Mouse (Mus musculus): ENCODE data around the gene Irf2bp2.

Gene Irf2bp2

GRCm38 (mm10) chr8:126587836-126588503, 5.8 kb downstream of the Irf2bp2 start:
- no peak for DNase-seq (ENCODE audit: low read depth in 1 of 2, low spot score in 2 of 2)

- DNase-seq (ENCODE audit: low read depth in 1 of 2, low spot score in 2 of 2), result no peak
Observed at GRCm38 (mm10) chr8:126586599-126587577, 6.9 kb downstream of the Irf2bp2 start.

GRCm38 (mm10) chr8:126586101-126586500, 7.7 kb downstream of the Irf2bp2 start:
- no peak for DNase-seq (ENCODE audit: low read depth in 1 of 2, low spot score in 2 of 2)

GRCm38 (mm10) chr8:126585561-126586031, 8.2 kb downstream of the Irf2bp2 start:
- DNase-seq (ENCODE audit: low read depth in 1 of 2, low spot score in 2 of 2), result no peak

GRCm38 (mm10) chr8:126584844-126585231, 8.9 kb downstream of the Irf2bp2 start:
- DNase-seq (ENCODE audit: low read depth in 1 of 2, low spot score in 2 of 2), result no peak

GRCm38 (mm10) chr8:126583971-126584843, 9.6 kb downstream of the Irf2bp2 start:
- peak in 1 of 2 experiments; percentile 88 for DNase-seq (ENCODE audit: low read depth in 1 of 2, low spot score in 2 of 2)

- DNase-seq (ENCODE audit: low read depth in 1 of 2, low spot score in 2 of 2), result no peak
Observed at GRCm38 (mm10) chr8:126583534-126583933, 10.3 kb downstream of the Irf2bp2 start.

GRCm38 (mm10) chr8:126583018-126583417, 10.8 kb downstream of the Irf2bp2 start:
- DNase-seq (ENCODE audit: low read depth in 1 of 2, low spot score in 2 of 2), result no peak

DNA sequence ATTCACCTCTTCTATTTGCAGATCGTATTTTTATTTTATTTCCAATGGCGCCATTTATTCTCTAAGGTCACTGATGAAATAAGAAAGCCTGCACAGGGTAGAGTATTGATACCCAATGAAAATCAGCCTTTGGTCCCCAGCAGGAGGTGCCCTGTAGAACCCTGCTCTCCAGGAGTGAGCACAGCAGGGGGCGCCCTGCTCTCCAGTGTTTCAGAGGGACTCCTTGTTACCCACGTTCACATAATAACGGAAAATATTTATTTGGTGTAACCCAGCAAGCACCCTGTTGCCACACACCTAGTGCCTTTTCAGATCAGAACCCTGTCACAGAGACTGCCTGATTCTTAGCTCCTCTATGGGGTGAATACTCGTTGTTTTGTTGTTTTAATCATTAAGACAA, 11.3 kb downstream of the Irf2bp2 start:
- peak in 1 of 2 experiments; percentile 70 for DNase-seq (ENCODE audit: low read depth in 1 of 2, low spot score in 2 of 2)

DNA sequence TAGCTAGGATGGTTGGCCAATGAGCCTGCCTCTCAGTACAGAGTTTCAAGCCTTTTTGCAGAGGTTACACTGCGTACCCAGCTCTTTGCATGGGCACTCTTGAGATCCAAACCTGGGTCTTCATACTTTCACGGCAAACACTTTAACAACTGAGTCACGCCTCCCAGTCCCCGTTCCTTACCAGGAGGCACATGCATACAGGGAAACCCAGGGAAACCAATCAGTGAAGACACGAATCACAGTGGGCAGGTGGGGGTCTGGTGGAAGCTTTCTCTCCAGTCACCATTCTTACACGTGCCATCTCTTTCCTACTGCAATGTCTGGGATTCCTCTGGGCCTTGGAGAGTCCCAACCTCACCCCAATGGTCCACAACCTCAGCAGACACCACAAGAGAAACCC, 12.1 kb downstream of the Irf2bp2 start:
- no peak for DNase-seq (ENCODE audit: low read depth in 1 of 2, low spot score in 2 of 2)

DNA sequence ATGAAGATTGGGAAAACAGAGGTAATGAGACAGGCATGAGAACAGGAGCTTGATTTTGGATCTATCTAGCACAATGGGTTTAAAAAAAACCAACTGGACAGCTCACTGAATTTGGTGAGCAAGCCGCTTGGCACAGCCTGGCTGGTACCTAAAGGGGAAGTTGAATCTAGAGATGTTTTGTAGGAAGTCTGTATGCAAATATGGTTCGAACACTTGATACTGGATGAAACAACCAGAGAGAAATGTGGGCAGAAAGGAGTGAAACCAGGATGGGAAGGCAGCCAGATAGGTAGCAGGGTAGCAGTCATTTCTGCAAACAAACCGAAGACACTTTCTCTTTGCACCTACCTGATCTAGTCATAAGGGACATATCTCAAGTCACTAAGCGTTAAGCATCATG, 13.0 kb downstream of the Irf2bp2 start:
- DNase-seq (ENCODE audit: low read depth in 1 of 2, low spot score in 2 of 2), result no peak

DNA sequence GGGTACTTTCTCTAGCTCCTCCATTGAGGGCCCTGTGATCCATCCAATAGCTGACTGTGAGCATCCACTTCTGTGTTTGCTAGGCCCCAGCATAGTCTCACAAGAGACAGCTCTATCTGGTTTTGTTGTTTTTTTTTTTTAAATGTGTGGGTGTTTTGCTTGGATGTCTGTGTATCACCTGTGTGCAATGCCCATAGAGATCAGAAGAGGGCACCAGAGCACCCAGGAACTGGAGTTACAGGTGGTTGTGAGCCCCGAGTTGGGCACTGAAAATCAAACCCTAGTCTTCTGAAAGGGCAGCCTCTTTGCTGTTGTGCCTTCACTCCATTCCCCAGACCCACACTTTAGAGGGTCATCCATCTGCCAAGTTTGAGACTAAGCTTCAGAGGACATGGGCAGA, 13.7 kb downstream of the Irf2bp2 start:
- DNase-seq (ENCODE audit: low read depth in 1 of 2, low spot score in 2 of 2), result no peak

- no peak for DNase-seq (ENCODE audit: low read depth in 1 of 2, low spot score in 2 of 2)
Observed at GRCm38 (mm10) chr8:126578641-126579040, 15.1 kb downstream of the Irf2bp2 start.

DNA sequence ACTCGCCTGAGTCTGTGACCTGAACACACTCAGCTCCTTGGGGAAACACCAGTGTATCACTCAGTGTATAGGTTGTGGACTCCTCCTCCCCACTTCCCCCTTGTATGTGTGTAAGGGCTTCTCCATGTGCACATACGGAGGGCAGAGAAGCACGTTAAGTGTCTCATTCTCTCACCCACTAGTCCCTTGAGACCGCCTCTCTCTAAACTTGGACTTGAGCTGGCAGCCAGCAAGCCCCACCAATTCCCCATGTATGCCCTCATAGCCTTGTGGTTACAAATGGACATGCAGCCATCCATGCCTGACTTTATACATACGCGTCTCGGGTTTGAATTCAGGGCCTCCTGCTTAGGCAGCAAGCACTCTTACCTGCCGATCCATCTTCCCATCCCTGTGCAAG, 16.9 kb downstream of the Irf2bp2 start:
- DNase-seq (ENCODE audit: low read depth in 1 of 2, low spot score in 2 of 2), result no peak

- DNase-seq (ENCODE audit: low read depth in 1 of 2, low spot score in 2 of 2), result no peak
Observed at GRCm38 (mm10) chr8:126576086-126576485, 17.7 kb downstream of the Irf2bp2 start.

- no peak for DNase-seq (ENCODE audit: low read depth in 1 of 2, low spot score in 2 of 2)
Observed at GRCm38 (mm10) chr8:126574882-126575637, 18.7 kb downstream of the Irf2bp2 start.

GRCm38 (mm10) chr8:126573878-126574277, 19.9 kb downstream of the Irf2bp2 start:
- DNase-seq (ENCODE audit: low read depth in 1 of 2, low spot score in 2 of 2), result no peak

DNA sequence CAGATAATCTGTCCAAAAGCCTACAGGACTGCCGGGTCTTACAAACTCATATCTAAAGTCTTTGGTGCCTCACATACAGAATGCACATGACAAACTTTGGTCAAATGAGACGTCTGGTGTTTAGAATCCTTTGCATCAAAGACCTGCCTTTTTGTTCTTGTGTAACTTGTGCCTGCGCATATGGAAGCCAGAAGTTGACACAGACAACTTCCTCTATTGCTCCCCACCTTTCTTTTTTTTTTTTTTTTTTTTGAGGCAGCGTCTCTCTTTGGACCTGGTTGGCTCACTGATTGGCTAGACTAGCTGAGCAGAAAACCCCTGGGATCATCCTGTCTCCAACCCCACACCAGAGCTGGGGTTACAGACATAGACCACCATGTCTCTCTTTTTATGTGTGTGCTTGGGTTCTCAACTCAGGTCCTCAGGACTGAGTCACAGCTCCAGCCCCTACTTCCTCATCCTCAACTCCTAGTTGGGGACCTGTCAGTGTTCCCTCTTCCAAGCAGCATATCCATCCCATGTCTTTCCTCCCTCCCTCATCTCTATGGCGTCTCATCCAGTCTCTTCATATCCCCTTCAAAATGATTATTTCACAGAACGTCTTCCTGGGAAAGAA, 20.6 kb downstream of the Irf2bp2 start:
- no peak for DNase-seq (ENCODE audit: low read depth in 1 of 2, low spot score in 2 of 2)

DNA sequence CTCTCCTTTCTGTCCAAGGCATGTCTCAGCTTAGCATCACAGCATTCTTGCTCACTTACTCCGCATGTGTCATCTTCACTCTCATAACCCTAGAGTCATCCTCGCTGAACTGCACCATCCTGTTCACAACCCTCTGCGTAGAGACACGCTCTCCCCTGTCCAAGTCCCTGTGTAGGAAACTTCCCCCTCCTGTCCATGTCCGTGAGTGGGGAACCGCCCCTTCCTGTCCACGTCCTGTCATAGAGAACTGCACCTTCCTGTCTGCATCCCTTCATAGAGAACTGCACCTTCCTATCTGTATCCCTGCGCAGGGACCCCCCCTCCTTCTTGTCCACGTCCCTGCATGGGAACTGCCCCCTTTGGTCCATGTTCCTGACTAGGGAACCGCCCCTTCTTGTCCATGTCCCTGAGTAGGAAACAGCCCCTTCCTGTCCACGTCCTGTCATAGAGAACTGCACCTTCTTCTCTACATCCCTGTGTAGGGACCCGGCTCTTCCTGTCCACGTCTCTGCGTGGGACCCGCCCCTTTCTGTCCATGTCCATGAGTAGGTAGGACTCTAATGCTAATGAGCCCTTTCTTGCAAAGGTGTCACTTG, 22.6 kb downstream of the Irf2bp2 start:
- no peak for DNase-seq (ENCODE audit: low read depth in 1 of 2, low spot score in 2 of 2)

Data from monocyte, adult 2 months (primary cell).